Mouse (Mus musculus) v-Abl transformed pro-B cells (cell line): ENCODE measurements around the gene Mpdu1.

Source experiments
- in situ Hi-C, 2 experiments: fragments of 400-800 bp; cut with MboI; formaldehyde crosslinking; loops; one replicate each; pipeline ENCODE4 v1.15.1; 2025; ENCODE audit not compliant: unreplicated experiment in 2 of 2

Mpdu1 gene

GRCm38 (mm10) chr11:69662213-69662966 is at the start of gene Mpdu1:
Gene Mpdu1, minus strand, starts transcription at chr11:69662642.
- in situ Hi-C loops: no loop called here

GRCm38 (mm10) chr11:69711082-69711481 is 48.6 kb upstream of the Mpdu1 start:
- in situ Hi-C loops: loop anchor here in 1 of 2 experiments (25.0 kb wide), 1 partner anchor 476 kb away; no protein-coding TSS in a partner anchor

DNA sequence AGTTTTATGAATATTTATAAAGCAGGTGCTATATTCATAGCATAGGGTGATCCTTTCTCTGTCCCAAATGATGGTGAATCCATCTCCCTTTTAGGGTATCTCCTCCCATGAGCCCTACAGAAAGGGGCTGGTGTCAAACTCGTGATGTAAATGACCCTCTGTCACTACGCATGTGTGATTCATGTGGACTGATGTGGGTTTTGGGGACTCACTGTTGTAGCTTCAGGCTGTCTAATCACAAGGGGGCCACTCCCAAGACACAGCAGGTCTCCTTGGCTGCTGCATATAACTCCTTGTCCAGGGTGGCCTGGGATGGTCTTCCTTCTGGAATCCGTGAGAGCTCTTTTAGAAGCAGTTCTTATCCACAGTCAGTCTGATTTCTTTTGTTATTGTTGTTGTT is 48.0 kb upstream of the Mpdu1 start:
- in situ Hi-C loops: loop anchor here in 1 of 2 experiments (25.0 kb wide), 1 partner anchor 477 kb away; no protein-coding TSS in a partner anchor

- in situ Hi-C loops: loop anchor here in 1 of 2 experiments (25.0 kb wide), 1 partner anchor 478 kb away; no protein-coding TSS in a partner anchor
Measured at GRCm38 (mm10) chr11:69709554-69710446, 47.4 kb upstream of the Mpdu1 start.

GRCm38 (mm10) chr11:69708614-69709265 is 46.3 kb upstream of the Mpdu1 start:
- in situ Hi-C loops: loop anchor here in 1 of 2 experiments (25.0 kb wide), 1 partner anchor 479 kb away; no protein-coding TSS in a partner anchor

- in situ Hi-C loops: loop anchor here in 1 of 2 experiments (25.0 kb wide), 1 partner anchor 479 kb away; no protein-coding TSS in a partner anchor
Measured at GRCm38 (mm10) chr11:69707873-69708381, 45.5 kb upstream of the Mpdu1 start.

- in situ Hi-C loops: loop anchor here in 1 of 2 experiments (25.0 kb wide), 1 partner anchor 480 kb away; no protein-coding TSS in a partner anchor
Measured at GRCm38 (mm10) chr11:69707480-69707847, 45.0 kb upstream of the Mpdu1 start.

DNA sequence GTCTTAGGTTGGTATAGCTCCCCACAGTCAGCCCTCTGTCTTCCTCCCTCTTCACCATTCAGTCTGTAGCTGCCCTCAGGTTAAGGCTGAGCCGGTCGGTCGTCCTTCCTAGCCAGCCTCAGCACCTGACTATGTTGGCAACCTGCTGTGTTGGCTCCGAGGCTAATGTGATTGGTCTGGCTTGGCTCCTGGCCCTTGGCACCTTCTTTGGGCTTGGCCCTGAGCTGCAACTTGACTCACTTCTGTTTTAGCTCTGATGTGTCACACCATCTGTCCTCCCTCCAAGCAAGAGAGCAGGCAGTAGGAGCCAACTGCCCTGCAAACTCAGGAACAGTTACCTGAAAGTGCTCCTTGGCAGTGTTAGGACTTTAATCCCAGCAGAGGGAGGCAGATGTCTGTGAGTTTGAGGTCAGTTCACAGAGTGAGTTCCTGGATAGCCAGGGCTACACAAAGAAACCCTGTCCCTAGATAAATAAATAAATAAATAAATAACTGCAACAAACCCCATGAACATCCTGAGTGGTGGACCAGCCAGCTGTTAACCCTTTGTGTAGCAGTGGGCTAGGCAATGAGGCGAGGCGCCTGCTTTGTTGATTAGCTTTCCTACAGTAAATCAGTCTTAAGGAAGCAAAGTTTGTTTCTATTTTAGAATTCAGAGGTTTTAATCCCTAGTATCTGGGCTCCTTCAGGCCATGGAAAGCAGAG is 44.5 kb upstream of the Mpdu1 start:
- in situ Hi-C loops: loop anchor here in 1 of 2 experiments (25.0 kb wide), 1 partner anchor 480 kb away; no protein-coding TSS in a partner anchor

DNA sequence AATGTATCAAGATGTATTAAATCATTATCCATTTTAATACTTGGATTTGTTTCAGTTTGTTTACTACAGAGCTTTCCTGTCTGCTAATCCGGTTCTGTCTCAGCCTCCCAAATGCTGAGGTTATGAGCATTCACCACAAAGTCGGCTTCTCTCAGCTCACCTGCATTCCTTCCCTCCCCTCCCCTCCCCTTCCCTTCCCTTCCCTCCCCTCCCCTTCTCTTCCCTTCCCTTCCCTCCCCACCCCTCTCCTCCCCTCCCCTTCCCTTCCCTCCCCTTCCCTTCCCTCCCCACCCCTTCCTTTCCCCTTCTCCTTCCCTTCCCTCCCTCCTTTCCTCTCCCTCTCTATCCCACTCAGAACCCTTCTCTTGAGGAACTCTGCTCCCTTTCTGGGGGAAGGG is 42.2 kb upstream of the Mpdu1 start:
- in situ Hi-C loops: loop anchor here in 1 of 2 experiments (25.0 kb wide), 1 partner anchor 483 kb away; no protein-coding TSS in a partner anchor

DNA sequence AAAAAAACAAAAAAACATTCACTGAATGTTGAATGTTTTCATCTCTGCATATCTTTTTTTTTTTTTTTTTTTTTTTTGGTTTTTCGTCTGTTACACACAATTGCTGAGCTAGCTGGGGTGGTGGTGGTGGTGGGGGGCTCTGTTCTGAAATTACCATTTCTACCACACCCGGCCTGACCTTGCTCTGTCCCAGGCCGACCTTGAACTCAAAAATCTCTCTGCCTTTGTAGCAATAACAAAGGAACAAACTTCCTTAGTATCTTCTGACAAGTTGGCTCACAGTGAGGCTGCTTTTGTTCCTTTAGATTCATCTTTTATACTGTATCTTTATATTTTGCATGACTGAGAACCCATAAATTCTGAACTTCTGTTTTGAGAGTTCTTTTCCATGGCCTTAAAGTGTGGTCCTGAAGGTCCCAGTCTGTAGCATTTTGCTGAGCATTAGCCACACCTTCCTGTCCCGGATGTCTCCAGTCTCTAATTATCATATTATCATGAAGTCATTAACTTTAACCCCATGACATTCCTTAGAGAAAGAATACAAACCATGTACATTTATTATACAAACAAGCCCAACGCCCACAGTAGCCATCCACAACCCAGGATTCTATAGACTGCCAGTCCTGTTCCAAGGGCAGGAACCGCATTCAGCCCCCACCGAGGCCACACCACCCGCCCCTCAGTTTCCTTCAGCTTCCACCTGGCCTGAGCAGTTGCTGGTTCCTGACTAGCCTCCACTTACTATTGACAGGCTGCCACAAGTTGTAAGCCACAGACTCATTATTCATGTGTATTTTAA is 41.6 kb upstream of the Mpdu1 start:
- in situ Hi-C loops: loop anchor here in 1 of 2 experiments (25.0 kb wide), 1 partner anchor 483 kb away; no protein-coding TSS in a partner anchor

- in situ Hi-C loops: loop anchor here in 1 of 2 experiments (25.0 kb wide), 1 partner anchor 484 kb away; no protein-coding TSS in a partner anchor
Measured at GRCm38 (mm10) chr11:69703381-69703780, 40.9 kb upstream of the Mpdu1 start.

DNA sequence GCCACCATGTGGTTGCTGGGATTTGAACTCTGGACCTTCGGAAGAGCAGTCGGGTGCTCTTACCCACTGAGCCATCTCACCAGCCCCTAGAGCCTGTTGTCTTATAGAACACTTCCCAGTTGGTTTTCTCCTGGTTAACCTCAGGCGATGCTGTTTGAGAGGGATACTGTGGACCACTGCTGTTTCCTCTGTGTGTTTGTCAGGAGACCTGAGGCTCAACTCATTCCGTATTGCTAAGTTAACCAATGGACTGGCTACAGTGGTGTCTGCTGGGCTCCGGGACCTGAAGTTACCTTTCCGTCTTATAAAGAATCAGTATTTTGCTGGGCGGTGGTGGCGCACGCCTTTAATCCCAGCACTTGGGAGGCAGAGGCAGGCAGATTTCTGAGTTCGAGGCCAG is 40.4 kb upstream of the Mpdu1 start:
- in situ Hi-C loops: loop anchor here in 1 of 2 experiments (25.0 kb wide), 1 partner anchor 484 kb away; no protein-coding TSS in a partner anchor

DNA sequence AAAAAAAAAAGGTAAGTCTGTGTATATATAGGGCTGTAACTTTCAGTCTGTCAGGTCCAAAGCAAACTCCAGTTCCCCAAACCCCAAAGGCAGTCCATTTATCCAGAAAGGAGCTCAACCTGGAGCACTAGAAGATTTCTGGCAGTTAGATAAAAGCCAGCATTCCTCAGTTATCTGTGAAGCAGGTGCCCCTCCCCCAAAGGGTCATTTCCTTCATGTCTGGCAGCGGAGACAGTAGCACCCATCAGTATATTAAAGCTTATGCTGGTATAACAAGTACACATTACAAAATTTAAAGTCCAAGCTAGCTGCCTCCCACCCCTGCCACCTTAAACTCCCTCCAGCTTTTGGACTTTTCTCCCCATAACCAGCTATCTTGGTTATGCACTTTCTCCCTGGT is 37.2 kb upstream of the Mpdu1 start:
- in situ Hi-C loops: loop anchor here in 1 of 2 experiments (25.0 kb wide), 1 partner anchor 513 kb away; the partner anchor contains the start of genes Slc16a11 and Slc16a13

GRCm38 (mm10) chr11:69698574-69698973 is 36.1 kb upstream of the Mpdu1 start:
- in situ Hi-C loops: loop anchor here in 1 of 2 experiments (25.0 kb wide), 1 partner anchor 514 kb away; the partner anchor contains the start of genes Slc16a11 and Slc16a13

DNA sequence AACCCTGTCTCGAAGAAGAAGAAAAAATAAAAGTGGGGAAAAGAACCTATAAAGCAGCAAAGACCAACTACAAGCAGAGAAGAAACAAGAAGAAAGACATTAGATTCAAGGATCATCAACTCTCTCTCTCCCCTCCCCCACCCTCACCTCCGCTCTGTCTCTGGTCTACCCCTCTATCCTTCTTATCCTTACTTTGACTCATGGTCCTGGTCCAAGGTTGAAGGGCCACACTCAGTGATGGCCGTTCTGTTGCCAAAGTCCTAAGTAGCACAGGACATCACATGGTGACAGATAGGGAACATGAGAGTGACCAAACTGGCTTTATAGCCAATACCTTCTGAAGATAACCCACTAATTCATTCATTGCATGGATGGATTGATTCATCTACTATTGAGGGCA is 35.0 kb upstream of the Mpdu1 start:
- in situ Hi-C loops: loop anchor here in 1 of 2 experiments (25.0 kb wide), 1 partner anchor 515 kb away; the partner anchor contains the start of genes Slc16a11 and Slc16a13

- in situ Hi-C loops: loop anchor here in 1 of 2 experiments (25.0 kb wide), 1 partner anchor 517 kb away; the partner anchor contains the start of genes Slc16a11 and Slc16a13
Measured at GRCm38 (mm10) chr11:69695361-69696181, 33.1 kb upstream of the Mpdu1 start, which contains the start of the genes Tnfsf12 and Tnfsfm13. Gene Tnfsf12, minus strand, starts transcription at chr11:69695849. Gene Tnfsfm13, minus strand, starts transcription at chr11:69696098.

DNA sequence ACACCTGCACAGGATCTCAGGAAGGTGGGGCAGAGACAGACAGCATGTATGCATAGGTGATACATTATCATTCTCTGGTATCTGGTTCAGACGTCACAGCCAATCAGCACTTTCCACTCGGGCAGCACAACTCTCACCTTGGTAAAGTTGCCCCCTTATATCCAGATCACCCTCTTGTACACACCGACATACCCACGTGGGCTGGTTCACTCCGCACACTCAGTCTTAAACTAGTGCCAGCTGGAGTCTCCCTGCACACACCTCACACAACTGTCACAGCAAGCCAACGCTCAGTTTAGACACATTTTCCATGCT is 32.6 kb upstream of the Mpdu1 start:
- in situ Hi-C loops: loop anchor here in 1 of 2 experiments (25.0 kb wide), 1 partner anchor 517 kb away; the partner anchor contains the start of genes Slc16a11 and Slc16a13
